ENCODE assay signal across 27 mouse cellular contexts in genomic region chr1:133371431-133371830, GRCm38 (mm10). TPM values are rescaled to one million over a fixed set of nuclear protein-coding genes. Genes with fewer than 3 reads are reported as not detected.
"Had no signal": no experiment of that assay in that cellular context is flagged by ENCODE, and none has a peak within 500 bp of the region (broad histone marks: within the 10 kb centered on the region; RNA-seq: fewer than 3 reads in every experiment).

No protein-coding gene starts in this region.

- H3K27ac ChIP-seq: intestine, embryonic 15.5 days; kidney, embryonic 15.5 days; limb, embryonic 12.5 days; limb, embryonic 15.5 days; macrophage; midbrain, embryonic 13.5 days had no signal

- DNase-seq: kidney, adult 8-10 months; kidney, postnatal 10 days; left cerebral cortex, postnatal 4 days; lung, adult 2 months; lung, postnatal 14 days; right cerebral cortex, adult 18-20 months; right cerebral cortex, postnatal 14 days; right cerebral cortex, postnatal 4 days; thymus, adult 2 months; thymus, postnatal 14 days; thymus, postnatal 4 days had no signal

- H3K4me2 ChIP-seq: intestine, embryonic 15.5 days; kidney, embryonic 15.5 days; limb, embryonic 12.5 days; limb, embryonic 15.5 days; midbrain, embryonic 13.5 days had no signal

- H3K9ac ChIP-seq: intestine, embryonic 15.5 days; kidney, embryonic 15.5 days; limb, embryonic 12.5 days; limb, embryonic 15.5 days; midbrain, embryonic 13.5 days had no signal

- H3K27me3 ChIP-seq: intestine, embryonic 15.5 days had no signal

- H3K4me3 ChIP-seq: intestine, embryonic 15.5 days; kidney, embryonic 15.5 days; limb, embryonic 12.5 days; limb, embryonic 15.5 days; midbrain, embryonic 13.5 days had no signal

- H3K9me3 ChIP-seq: intestine, embryonic 15.5 days; kidney, embryonic 15.5 days; limb, embryonic 12.5 days; limb, embryonic 15.5 days; midbrain, embryonic 13.5 days had no signal

- ATAC-seq: intestine, embryonic 15.5 days; midbrain, embryonic 13.5 days had no signal

- H3K36me3 ChIP-seq: intestine, embryonic 15.5 days; kidney, embryonic 15.5 days; limb, embryonic 12.5 days; limb, embryonic 15.5 days; midbrain, embryonic 13.5 days had no signal

RNA-seq across cellular contexts. Expression of gene Etnk2, which starts 8.1 kb away (rescaled TPM):
- total RNA-seq: megakaryocyte, adult 5-6 weeks had no signal
- polyA plus RNA-seq: macrophage had no signal

RNA-seq across cellular contexts. Expression of gene Ren1, which starts 21.1 kb away (rescaled TPM):
- total RNA-seq: left cerebral cortex, adult 8-10 months; left cerebral cortex, postnatal 14 days; left cerebral cortex, postnatal 4 days; megakaryocyte, adult 5-6 weeks; midbrain, postnatal 0 days had no signal
- polyA plus RNA-seq: limb, embryonic 12.5 days; macrophage; midbrain, embryonic 13.5 days; midbrain, postnatal 0 days; neural tube, embryonic 11.5 days had no signal

RNA-seq across cellular contexts. Expression of gene Kiss1, which starts 49.8 kb away (rescaled TPM):
- total RNA-seq: layer of hippocampus, adult 18-20 months; layer of hippocampus, postnatal 14 days; left cerebral cortex, adult 8-10 months; left cerebral cortex, postnatal 4 days; megakaryocyte, adult 5-6 weeks; midbrain, postnatal 0 days had no signal
- polyA plus RNA-seq: intestine, embryonic 15.5 days; kidney, embryonic 15.5 days; limb, embryonic 12.5 days; limb, embryonic 15.5 days; macrophage; midbrain, embryonic 13.5 days; neural tube, embryonic 11.5 days; neural tube, embryonic 14.5 days; stomach, embryonic 14.5 days; stomach, postnatal 0 days; thymus, adult 2 months had no signal
